ENCODE assay signal across 27 mouse cellular contexts in the genomic region with DNA sequence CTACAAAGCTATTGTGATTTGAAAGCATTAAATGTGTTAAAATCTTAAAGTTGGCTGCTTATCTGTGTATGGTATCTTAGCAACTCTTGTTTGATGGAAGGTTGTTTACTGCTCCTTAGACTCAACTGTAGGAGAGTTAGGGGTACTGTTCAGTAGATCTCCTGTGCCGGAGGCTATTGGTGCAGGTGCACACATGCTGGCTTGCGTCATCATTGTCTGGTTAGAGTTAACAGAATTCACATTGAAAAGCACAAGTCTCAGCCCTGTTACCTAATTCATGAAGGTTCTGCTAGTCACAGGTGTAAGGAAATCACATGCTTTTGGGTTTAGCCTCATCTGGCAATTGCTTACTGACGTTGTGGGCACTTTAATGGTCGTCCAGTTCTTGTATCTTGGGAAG.
A peak's percentile ranks its signal among the peaks of the same experiment; 100 is the strongest.
DNase-seq lines count a peak whose midpoint lies in the region; ATAC-seq and TF ChIP-seq lines count a peak whose summit lies in the region.
"Had no signal": no experiment of that assay in that cellular context is flagged by ENCODE, and none has a peak within 500 bp of the region (broad histone marks: within the 10 kb centered on the region; RNA-seq: fewer than 3 reads in every experiment).

No protein-coding gene starts in this region.

- peak overlapping the region; percentile 98 for H3K27ac ChIP-seq in thymus, adult 2 months (ENCODE audit: control insufficient read depth, insufficient read depth, low read length)
- H3K27ac ChIP-seq in liver, embryonic 11.5 days (ENCODE audit: low read depth, low read length): no peak overlapping the region
- H3K27ac ChIP-seq: heart, embryonic 15.5 days; hindbrain, embryonic 15.5 days; intestine, embryonic 15.5 days; kidney, postnatal 0 days; limb, embryonic 15.5 days; liver, embryonic 14.5 days; midbrain, embryonic 12.5 days; neural tube, embryonic 13.5 days; stomach, embryonic 15.5 days had no signal

- peak; percentile 38 for DNase-seq in thymus, adult 2 months
- DNase-seq in thymus, postnatal 10 days (ENCODE audit: low spot score in 2 of 2): no peak
- peak; percentile 79 for DNase-seq in thymus, postnatal 0 days (ENCODE audit: low spot score)
- DNase-seq in liver, embryonic 11.5 days (ENCODE audit: low spot score): no peak
- DNase-seq in left cerebral cortex, adult 18-20 months (ENCODE audit: low spot score in 2 of 2): no peak
- DNase-seq in embryo, embryonic 11 days: no peak
- DNase-seq: adrenal gland, adult 2 months; adrenal gland, postnatal 36 days; cerebellum, postnatal 10 days; heart, postnatal 4 days; kidney, adult 8-10 months; kidney, postnatal 4 days; layer of hippocampus, postnatal 36 days; lung, embryonic 14.5 days had no signal

- no peak overlapping the region for H3K9ac ChIP-seq in liver, embryonic 11.5 days (ENCODE audit: low read depth, low read length)
- H3K9ac ChIP-seq: heart, embryonic 15.5 days; hindbrain, embryonic 15.5 days; intestine, embryonic 15.5 days; limb, embryonic 15.5 days; liver, embryonic 14.5 days; lung, embryonic 14.5 days; midbrain, embryonic 12.5 days; neural tube, embryonic 13.5 days; stomach, embryonic 15.5 days had no signal

- TF ChIP-seq POLR2A in thymus, adult 2 months (IDR thresholded peaks at IDR 0.05; ENCODE audit: control insufficient read depth, extremely low read depth, insufficient read depth, low read length, poor library complexity): no peak

- H3K4me1 ChIP-seq in thymus, adult 2 months (replicated peaks; ENCODE audit: control insufficient read depth, insufficient read depth, low read length): peaks cover 33% of the 10 kb centered on the region
- H3K4me1 ChIP-seq in liver, embryonic 11.5 days (replicated peaks; ENCODE audit: control insufficient read depth, insufficient read depth, low read length): no peaks in the 10 kb centered on the region
- H3K4me1 ChIP-seq: midbrain, embryonic 12.5 days had no signal

- no peaks in the 10 kb centered on the region for H3K9me3 ChIP-seq in liver, embryonic 11.5 days (ENCODE audit: control insufficient read depth, low read length)
- H3K9me3 ChIP-seq: heart, embryonic 15.5 days; hindbrain, embryonic 15.5 days; intestine, embryonic 15.5 days; limb, embryonic 10.5 days; limb, embryonic 15.5 days; midbrain, embryonic 12.5 days; neural tube, embryonic 13.5 days; stomach, embryonic 15.5 days had no signal

- no peak for TF ChIP-seq CTCF in thymus, adult 2 months (IDR thresholded peaks at IDR 0.05; ENCODE audit: borderline replicate concordance, control insufficient read depth, extremely low read depth, insufficient read depth, low read length, poor library complexity)

- WGBS in thymus, adult 2 months: 13% methylated on average over 4 of the region's 4 CpGs
- 94% methylated on average over 4 of the region's 4 CpGs for WGBS in liver, embryonic 11.5 days

- H3K27me3 ChIP-seq in thymus, adult 2 months (ENCODE audit: control insufficient read depth, insufficient read depth, low read length): no peaks in the 10 kb centered on the region
- H3K27me3 ChIP-seq in liver, embryonic 11.5 days (replicated peaks; ENCODE audit: control insufficient read depth, insufficient read depth, low read length): no peaks in the 10 kb centered on the region
- H3K27me3 ChIP-seq: heart, embryonic 15.5 days; hindbrain, embryonic 15.5 days; intestine, embryonic 15.5 days; limb, embryonic 15.5 days; midbrain, embryonic 12.5 days; neural tube, embryonic 13.5 days; stomach, embryonic 15.5 days had no signal

- peak; percentile 51 for ATAC-seq in activated CD4-positive, CD25-positive, alpha-beta regulatory T cell, adult 4 months
- ATAC-seq in liver, embryonic 11.5 days (replicated peaks; ENCODE audit: low FRiP score): no peak
- ATAC-seq: forebrain, embryonic 16.5 days; intestine, embryonic 15.5 days had no signal

- no peak overlapping the region for H3K4me3 ChIP-seq in thymus, adult 2 months (ENCODE audit: control insufficient read depth, insufficient read depth, low read length)
- H3K4me3 ChIP-seq in liver, embryonic 11.5 days (ENCODE audit: low read depth, low read length): no peak overlapping the region
- H3K4me3 ChIP-seq: erythroblast, embryonic 14.5 days; heart, embryonic 15.5 days; hindbrain, embryonic 15.5 days; intestine, embryonic 15.5 days; limb, embryonic 10.5 days; limb, embryonic 15.5 days; midbrain, embryonic 12.5 days; neural tube, embryonic 13.5 days; stomach, embryonic 15.5 days had no signal

- no peak overlapping the region for H3K4me2 ChIP-seq in liver, embryonic 11.5 days
- H3K4me2 ChIP-seq: heart, embryonic 15.5 days; hindbrain, embryonic 15.5 days; intestine, embryonic 15.5 days; limb, embryonic 15.5 days; lung, embryonic 14.5 days; midbrain, embryonic 12.5 days; neural tube, embryonic 13.5 days; stomach, embryonic 15.5 days had no signal

- H3K36me3 ChIP-seq in thymus, adult 2 months (ENCODE audit: control insufficient read depth, insufficient read depth, low read length): no peaks in the 10 kb centered on the region
- no peaks in the 10 kb centered on the region for H3K36me3 ChIP-seq in liver, embryonic 11.5 days (ENCODE audit: control insufficient read depth, insufficient read depth, low read length)
- H3K36me3 ChIP-seq: heart, embryonic 15.5 days; hindbrain, embryonic 15.5 days; intestine, embryonic 15.5 days; limb, embryonic 10.5 days; limb, embryonic 15.5 days; midbrain, embryonic 12.5 days; neural tube, embryonic 13.5 days had no signal

Comparison
In these comparisons a context has a peak if more than half of its experiments do, and no peak if none do; other contexts are left out.
1. DNase-seq: peak in thymus, adult 2 months (single experiment) and thymus, postnatal 0 days (single experiment); none in thymus, postnatal 10 days (0 of 2), liver, embryonic 11.5 days (single experiment), left cerebral cortex, adult 18-20 months (0 of 2) and embryo, embryonic 11 days (single experiment).